Mouse (Mus musculus): ENCODE measurements at regions not wholly inside any gene's neighbourhood (a gene's known extent, or its start where the extent isn't known, plus 50 kb on each side); places are given as distances from the start of the nearest gene placed in this dataset.

DNA sequence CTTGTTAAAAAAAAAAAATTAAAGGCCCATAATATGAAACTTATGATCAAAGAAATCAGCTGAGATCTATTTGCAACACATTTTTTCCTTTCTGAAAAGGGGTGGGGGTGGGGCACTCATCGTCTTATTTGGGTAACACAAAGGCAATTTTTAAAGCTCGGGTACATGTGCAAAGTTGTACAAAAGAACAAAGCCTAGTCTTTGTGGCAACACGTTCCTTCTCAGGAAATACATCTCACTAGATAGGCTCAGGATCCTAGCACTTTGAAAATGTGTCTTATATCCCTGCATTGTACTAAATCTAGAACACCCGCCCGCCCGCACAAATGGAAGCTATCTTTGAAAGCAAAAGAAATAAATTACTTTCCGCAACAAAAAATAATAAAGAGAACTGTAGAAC, 158.2 kb downstream of the Sox4 start:
- no peak for TF ChIP-seq POLR2A (IDR thresholded peaks at IDR 0.05; ENCODE audit: borderline replicate concordance, insufficient read depth, low read length)
- TF ChIP-seq CTCF (IDR thresholded peaks at IDR 0.05; ENCODE audit: borderline replicate concordance, insufficient read depth, low read depth, low read length), result no peak
